Mouse (Mus musculus): ENCODE measurements around the gene Prlh.

Gene Prlh

GRCm38 (mm10) chr1:90953688-90954087 lies 780 bp downstream of the Prlh start:
- DNase-seq (ENCODE audit: low spot score) = no peak

DNA sequence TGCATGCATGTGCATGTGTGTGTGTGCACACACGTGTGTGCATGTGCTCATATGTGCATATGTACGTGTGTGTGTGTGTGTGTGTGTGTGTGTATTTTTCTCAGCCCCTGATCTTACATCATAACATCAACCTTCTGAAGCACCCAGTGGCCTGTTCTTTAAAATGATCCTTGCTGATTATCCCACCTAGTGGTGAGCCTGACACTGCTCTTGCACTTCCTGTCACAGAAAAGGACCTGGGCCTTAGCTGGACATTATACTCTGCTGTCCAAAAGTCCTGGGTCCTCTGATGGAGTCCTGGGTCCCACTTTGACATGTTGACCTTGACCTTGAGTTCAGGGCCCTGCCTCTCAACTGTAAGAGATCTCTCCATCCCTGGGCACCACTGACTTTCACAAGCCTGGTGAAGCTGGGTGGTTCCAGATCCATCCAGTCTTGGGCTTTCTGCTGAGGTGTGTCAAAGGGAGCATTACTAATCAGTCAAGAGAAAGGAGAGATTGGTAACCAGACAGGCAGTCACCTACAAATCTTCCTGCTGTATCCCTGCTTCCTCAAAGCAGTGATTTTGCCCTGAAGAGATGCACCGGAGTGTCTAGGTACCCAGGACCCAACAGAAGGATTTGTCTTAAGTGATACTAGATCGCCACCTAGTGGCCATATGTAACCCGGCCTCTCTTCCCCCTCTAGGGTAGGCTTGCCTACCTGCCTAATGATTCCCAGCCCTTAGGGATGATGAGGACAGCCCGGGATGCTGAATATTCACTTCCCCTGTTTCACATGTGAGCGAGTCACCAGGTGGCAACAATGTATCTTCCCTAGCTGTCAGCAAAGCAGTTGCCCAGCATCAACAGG lies 3.6 kb downstream of the Prlh start:
- DNase-seq (ENCODE audit: low spot score) = peak; percentile 91

- DNase-seq (ENCODE audit: low spot score) = no peak
Measured at GRCm38 (mm10) chr1:90962526-90962925, 9.6 kb downstream of the Prlh start.

- no peak for DNase-seq (ENCODE audit: low spot score)
Measured at GRCm38 (mm10) chr1:90962994-90963393, 10.1 kb downstream of the Prlh start.

DNA sequence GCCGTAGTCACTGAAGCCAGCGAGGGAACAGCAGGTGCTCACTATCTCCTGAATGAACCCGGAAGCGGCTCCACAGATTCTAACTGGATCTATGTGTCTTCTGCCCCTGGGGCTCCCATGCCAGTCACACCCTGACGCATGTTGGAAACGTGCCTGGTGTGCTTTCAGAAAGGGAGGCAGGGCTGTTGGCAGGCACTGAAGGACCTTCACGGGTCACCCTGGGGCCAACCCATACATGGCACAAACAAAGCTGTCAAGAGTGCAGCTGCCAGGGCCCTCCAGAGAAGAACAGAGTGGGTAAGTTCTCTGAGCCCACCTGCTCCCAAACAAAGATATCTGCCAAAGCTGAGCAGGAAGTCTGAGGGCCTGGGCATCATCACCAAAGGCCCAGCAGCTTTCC lies 14.7 kb downstream of the Prlh start:
- DNase-seq (ENCODE audit: low spot score) = no peak

DNA sequence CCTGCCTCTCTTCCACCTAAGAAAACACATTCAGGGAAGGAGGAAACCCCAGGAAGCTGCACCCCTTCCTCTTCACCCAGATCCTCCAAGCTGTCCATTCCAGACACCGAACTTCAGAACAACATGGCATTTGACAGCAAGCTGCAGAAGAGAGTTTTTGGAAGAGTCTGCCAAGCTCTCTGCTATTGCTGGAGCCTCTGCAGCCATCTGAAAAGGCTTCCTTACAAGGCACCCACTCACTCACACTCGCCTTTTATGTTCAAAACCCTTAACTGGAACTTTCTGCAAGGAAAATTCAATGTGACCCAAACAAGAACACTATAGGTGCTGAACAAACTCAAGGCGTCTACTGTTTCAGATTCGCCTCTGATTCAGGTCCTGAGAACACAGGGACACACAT lies 15.7 kb downstream of the Prlh start:
- no peak for DNase-seq (ENCODE audit: low spot score)

GRCm38 (mm10) chr1:90969347-90969784 lies 16.5 kb downstream of the Prlh start, which contains the start of gene Rab17:
Gene Rab17, minus strand, starts transcription at chr1:90969661.
- DNase-seq (ENCODE audit: low spot score) = no peak

- DNase-seq (ENCODE audit: low spot score) = no peak
Measured at GRCm38 (mm10) chr1:90969881-90970390, 17.0 kb downstream of the Prlh start.

- DNase-seq (ENCODE audit: low spot score) = peak; percentile 97
Measured at GRCm38 (mm10) chr1:90972911-90973573, 20.1 kb downstream of the Prlh start.

DNA sequence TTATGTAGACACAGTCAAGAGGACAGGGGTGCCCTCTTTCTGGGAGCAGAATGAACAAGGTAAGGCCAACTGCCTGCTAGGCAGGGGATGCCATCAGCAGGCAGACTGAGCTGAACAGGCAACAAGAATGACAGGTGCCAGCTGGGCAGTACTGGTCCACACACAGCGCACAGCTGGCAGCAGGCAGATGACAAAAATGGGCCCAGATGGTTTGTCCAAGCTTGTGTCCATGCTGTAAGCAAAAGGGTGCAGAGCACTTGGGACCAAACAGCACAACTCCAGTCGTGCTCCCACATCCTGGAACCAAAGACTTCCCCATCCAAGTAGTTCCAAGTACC lies 20.6 kb downstream of the Prlh start:
- no peak for DNase-seq (ENCODE audit: low spot score)

DNA sequence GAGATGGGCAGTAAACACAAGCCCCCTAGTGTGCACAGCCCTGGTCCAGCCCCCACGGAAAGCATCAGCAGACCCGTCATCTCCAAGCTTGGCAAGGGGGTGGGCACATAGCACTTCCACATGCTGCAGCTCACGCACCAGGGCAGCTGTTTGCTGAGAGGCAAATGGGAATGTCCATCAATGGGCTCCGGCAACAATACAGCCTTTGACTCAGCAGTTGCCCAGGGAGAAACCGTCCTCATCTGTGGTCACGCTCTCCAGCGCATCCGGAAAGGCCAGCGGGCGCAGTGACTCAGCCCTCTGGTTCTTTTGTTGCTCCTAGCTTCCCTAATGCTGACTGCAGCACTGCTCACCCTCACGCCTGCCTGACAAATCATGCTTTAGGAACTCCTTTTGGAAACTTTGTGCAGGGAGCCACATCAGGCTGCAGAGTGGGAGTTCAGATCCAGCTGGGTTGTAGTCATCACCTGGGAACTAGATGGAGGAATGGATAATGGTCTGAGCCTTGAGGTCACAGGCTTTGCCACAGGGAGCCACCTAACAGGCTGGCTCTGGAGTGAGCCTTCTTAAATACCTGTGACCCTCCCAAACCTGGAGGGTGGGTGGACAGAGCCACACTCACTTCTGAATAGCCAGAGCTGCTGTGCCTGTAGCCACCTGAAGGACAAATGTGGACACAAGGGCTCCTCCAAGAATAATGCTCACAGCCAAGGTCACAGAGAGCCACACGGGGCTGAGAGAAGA lies 22.2 kb downstream of the Prlh start:
- peak; percentile 89 for DNase-seq (ENCODE audit: low spot score)

DNA sequence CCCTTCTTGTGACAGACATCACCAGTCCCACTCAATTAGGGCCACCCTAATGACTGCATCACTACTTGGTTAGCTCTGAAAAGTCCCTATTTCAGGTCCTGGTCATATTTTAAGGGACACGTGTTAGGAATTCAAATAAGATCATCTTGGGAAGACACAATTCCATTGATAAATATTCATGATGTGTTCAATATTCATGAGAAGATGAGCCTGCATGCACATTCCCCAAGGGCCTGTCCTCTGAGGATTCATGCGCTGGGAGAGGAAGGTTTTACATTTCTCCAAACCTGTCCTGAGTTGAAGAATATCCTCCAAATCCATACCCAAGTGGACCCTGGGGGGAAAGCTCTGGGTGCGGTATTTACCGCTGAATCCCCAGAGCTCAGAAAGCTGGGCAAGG lies 23.1 kb downstream of the Prlh start:
- DNase-seq (ENCODE audit: low spot score) = peak; percentile 7

- DNase-seq (ENCODE audit: low spot score) = no peak
Measured at GRCm38 (mm10) chr1:90980638-90981330, 27.9 kb downstream of the Prlh start.

GRCm38 (mm10) chr1:90981346-90981745 lies 28.4 kb downstream of the Prlh start:
- DNase-seq (ENCODE audit: low spot score) = no peak

DNA sequence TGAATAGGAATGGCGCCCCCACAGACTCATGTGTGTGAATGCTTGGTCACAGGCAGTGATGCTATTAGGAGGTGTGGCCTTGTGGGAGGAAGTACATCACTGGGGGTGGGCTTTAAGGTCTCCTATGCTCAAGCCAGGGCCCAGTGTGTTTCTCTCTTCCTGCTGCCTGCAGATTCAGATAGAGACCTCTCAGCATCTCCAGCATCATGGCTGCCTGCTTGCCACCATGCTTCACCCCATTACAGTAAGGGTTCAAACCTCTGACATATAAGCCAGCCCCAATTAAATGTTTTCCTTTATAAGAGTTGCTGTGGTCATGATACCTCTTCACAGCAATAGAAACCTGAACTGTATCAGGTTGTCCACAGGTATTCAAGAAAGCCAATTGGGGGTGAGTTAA lies 43.0 kb downstream of the Prlh start:
- no peak for DNase-seq (ENCODE audit: low spot score)

- no peak for DNase-seq (ENCODE audit: low spot score)
Measured at GRCm38 (mm10) chr1:90997136-90997535, 44.2 kb downstream of the Prlh start.

DNA sequence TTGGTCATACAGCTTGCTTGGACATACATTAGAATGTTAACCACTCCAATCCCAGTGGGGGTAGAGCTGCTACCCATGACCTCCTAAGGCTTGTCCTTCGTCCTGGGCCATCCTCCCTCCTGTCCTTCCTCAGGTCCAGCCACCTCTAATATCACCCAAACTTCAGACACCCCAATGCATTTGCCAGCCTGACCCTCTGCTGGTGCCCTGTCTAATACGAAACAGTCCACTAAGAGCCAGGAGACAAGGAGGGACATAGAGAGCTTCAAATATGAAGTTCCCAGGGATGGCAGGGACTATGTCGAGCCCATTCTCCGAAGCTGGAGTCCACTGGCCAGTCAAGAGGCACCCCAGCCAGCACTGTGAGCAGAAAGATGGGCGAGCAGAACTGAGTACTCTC lies 44.7 kb downstream of the Prlh start:
- no peak for DNase-seq (ENCODE audit: low spot score)

DNA sequence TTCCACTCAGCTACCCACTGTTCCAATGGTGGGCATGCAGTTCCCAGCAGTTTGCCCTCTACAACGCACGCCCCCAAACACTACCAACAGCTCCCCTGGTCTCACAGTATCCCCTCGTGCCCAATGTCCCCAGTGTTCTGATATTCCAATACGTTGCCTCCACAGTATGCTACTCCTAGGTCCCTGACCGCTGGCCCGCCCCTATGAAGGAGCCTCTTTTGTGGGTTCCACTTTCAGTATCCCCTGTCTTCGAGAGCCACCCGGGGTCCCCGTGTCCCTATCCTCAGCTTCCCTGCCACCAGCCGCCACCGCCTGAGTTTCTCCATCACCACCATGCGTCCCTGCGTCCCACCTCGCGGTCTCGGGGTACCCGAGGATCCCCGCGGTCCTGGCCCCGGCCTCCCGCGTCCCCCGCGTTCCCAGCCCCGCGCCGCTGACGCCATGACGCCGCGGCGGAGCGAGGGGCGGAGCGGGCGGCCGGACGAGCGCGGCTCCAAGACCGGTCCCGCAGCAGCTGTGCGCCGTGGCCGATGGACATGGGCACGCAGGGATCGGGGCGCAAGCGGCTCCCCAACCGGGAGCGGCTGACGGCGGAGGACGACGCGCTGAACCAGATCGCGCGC lies 45.5 kb downstream of the Prlh start, which contains the start of gene Lrrfip1:
Gene Lrrfip1, plus strand, starts transcription at position 470 of the 623 bp plus-strand sequence.
- peak; percentile 68 for DNase-seq (ENCODE audit: low spot score)

GRCm38 (mm10) chr1:90998891-90999611 lies 46.1 kb downstream of the Prlh start:
- peak; percentile 69 for DNase-seq (ENCODE audit: low spot score)

- no peak for DNase-seq (ENCODE audit: low spot score)
Measured at GRCm38 (mm10) chr1:90999911-91000601, 47.1 kb downstream of the Prlh start.
